Mouse (Mus musculus) cerebellum, adult 11 months (tissue): ENCODE measurements around the gene Lcat.

Experiments
- DNase-seq: peaks from one replicate; pipeline ENCODE4 v3.0.0; 2022

The Lcat gene

GRCm38 (mm10) chr8:105942026-105942425 lies 1.2 kb downstream of the Lcat start:
- DNase-seq: no peak

GRCm38 (mm10) chr8:105938306-105938669 lies 4.9 kb downstream of the Lcat start, which contains the start of gene Psmb10:
Psmb10 (minus strand) TSS chr8:105938444.
- no peak for DNase-seq

- DNase-seq: peak; percentile 35
Measured at GRCm38 (mm10) chr8:105937496-105938305, 5.5 kb downstream of the Lcat start.

- peak; percentile 87 for DNase-seq
Measured at GRCm38 (mm10) chr8:105936866-105937475, 6.2 kb downstream of the Lcat start.

- DNase-seq: peak; percentile 39
Measured at GRCm38 (mm10) chr8:105935863-105936603, 7.1 kb downstream of the Lcat start.

- no peak for DNase-seq
Measured at GRCm38 (mm10) chr8:105935105-105935504, 8.1 kb downstream of the Lcat start.

- DNase-seq: no peak
Measured at GRCm38 (mm10) chr8:105933762-105934161, 9.4 kb downstream of the Lcat start, which contains the start of gene Ctrl. Ctrl (minus strand) TSS chr8:105933862.

- DNase-seq: no peak
Measured at GRCm38 (mm10) chr8:105932525-105932924, 10.7 kb downstream of the Lcat start.

GRCm38 (mm10) chr8:105931271-105931670 lies 11.9 kb downstream of the Lcat start:
- no peak for DNase-seq

GRCm38 (mm10) chr8:105930602-105931001 lies 12.6 kb downstream of the Lcat start:
- peak; percentile 77 for DNase-seq

GRCm38 (mm10) chr8:105925123-105925522 lies 18.1 kb downstream of the Lcat start:
- DNase-seq: no peak

- DNase-seq: no peak
Measured at GRCm38 (mm10) chr8:105919390-105919789, 23.8 kb downstream of the Lcat start.

GRCm38 (mm10) chr8:105900941-105901616 lies 42.1 kb downstream of the Lcat start:
- DNase-seq: no peak

- DNase-seq: peak; percentile 90
Measured at GRCm38 (mm10) chr8:105900180-105900940, 42.8 kb downstream of the Lcat start, which contains the start of gene Pskh1. Pskh1 (plus strand) TSS chr8:105900441.

GRCm38 (mm10) chr8:105897801-105898480 lies 45.2 kb downstream of the Lcat start:
- DNase-seq: no peak

- DNase-seq: no peak
Measured at GRCm38 (mm10) chr8:105893339-105893738, 49.8 kb downstream of the Lcat start, which contains the start of gene Nrn1l. Nrn1l (plus strand) TSS chr8:105893567.

- no peak for DNase-seq
Measured at GRCm38 (mm10) chr8:105892432-105892831, 50.8 kb downstream of the Lcat start.

GRCm38 (mm10) chr8:105890870-105891269 lies 52.3 kb downstream of the Lcat start:
- DNase-seq: no peak

GRCm38 (mm10) chr8:105889756-105890465 lies 53.3 kb downstream of the Lcat start:
- DNase-seq: no peak
